Mouse (Mus musculus): Measurements from ENCODE around the gene Gm10518. TPM values are rescaled to one million over a fixed set of nuclear protein-coding genes. Genes with fewer than 3 reads are reported as not detected.

Gene Gm10518
- total RNA-seq, 2 experiments from 2014 or later, result not detected

DNA sequence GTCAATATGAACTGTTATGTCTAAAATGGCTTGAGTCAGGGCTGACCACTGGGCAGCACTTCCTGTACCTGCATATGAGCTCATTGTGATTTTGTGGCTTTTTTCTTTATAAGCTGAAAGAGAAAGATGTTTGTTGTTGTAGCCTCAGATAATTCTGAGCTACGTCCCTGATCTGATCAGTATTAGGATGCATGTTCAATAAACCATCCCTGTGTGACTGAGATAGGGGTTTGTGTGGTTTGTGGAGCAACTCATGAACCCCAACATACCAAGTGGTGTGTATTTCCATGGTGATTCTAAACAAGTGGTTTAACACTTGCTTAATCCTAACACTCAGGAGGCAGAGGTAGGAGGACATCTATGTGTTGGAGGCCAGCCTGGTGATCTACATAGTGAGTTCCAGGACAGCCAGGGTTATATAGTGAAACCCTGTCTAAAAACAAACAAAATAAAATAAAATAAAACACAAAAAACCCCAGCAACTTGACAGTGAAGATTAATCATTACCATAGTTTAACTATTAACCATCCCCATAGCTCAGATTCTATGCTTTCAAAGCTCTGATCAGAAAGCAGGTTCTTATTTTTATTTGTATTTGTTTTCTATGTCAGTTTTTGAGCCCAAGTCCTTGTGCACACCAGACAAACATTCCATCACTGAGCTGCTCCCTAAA, 32.7 kb downstream of the Gm10518 start:
- no peak for DNase-seq

DNA sequence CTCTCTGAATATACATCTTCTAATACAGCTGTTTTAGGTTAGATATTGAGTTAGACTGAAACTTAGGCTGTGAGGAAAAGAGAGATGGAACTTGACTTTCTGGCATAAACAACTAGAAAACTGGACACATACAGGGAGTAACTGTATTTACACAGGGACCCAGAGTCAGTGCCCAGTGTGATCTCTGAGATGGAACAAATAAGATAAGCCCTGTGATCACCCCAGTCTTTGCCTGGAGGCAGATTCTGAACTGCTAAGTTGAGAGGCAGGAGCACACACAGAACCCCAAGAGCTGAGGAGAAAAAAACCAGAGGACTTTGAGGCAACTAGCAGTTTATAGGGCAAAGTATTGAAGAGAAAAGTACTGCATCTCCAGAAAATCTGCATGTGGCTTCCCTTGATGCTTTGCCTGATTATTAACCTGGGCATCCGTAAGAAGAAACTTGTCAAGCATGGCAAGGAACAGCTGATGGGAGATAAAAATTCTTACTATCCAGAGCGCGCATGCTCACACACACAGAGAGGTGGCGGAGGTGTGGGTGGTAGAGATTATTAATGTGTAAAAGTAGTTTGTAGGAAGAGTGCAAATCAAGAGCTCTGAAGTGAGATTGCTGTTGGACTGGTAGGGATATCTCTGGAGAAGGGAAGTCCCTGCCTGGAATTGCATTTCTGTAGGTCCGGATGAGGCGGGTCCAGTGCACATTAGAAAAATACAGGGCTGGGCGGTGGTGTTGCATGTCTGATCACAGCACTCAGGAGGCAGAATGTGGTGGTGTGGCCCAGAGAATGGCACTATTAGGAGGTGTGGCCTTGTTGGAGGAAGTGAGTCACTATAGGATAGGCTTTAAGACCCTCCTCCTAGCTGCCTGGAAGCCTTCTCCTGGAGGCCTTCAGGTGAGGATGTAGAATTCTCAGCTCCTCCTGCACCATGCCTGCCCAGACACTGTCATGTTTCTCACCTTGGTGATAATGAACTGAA, 33.5 kb downstream of the Gm10518 start:
- DNase-seq, result no peak

DNA sequence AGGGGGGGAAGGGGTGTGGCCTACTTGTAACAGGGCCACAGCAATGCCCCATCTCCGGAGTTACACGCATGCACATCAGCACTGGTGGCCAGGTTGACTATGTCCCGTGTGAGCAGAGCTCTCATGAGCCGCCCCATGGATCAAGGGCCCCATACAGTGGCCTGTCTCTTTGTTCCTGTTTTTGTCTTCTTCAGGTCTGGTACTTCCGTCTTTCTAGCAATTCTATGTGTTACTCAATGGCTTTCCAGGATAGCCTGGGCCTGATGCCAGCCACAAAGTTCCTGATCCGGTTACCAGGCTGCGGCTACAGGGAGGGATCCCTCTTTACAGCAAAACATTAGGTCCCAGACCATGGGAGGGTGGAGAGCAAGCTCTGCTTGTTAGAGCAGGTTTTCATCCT, 39.4 kb downstream of the Gm10518 start:
- peak; percentile 36 for DNase-seq

DNA sequence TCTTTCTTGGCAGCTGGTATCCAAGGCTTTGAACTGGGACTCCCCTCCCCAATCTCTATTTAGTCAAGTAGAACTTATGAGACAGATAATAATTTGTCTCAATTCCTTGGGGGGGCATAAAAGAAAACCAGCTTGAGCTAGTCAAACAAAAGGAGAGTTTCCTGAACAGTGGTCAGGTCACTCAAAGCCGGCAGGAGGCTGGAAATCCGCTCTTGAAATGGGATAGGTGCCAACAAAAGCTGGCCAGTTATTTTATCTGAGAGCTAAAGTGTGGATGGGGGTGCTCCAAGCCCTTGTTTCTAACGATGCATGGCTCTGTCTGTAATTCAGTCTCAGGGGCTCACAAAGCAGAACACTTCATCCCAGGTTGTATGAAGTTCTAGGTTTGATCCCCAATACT, 40.8 kb downstream of the Gm10518 start:
- DNase-seq, result peak; percentile 26

DNA sequence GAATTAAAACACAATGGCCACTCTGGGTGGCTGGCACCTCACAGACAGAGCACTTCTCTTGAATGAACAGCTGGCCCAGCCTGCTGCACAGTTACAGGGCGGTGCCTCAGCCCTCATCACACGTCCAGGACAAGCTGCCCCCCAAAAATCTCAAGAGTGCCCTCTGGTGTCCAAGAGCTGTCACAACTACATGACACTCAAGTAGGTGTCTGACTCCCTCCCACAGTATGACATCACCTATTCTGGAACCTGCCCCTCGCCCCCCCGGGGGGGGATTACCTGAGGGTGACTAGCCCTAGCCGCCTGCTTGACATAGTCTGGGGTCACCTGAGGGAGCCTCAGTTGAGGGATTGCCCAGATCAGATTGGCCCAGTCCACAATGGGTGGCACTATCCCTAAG, 41.7 kb downstream of the Gm10518 start:
- peak; percentile 83 for DNase-seq

DNA sequence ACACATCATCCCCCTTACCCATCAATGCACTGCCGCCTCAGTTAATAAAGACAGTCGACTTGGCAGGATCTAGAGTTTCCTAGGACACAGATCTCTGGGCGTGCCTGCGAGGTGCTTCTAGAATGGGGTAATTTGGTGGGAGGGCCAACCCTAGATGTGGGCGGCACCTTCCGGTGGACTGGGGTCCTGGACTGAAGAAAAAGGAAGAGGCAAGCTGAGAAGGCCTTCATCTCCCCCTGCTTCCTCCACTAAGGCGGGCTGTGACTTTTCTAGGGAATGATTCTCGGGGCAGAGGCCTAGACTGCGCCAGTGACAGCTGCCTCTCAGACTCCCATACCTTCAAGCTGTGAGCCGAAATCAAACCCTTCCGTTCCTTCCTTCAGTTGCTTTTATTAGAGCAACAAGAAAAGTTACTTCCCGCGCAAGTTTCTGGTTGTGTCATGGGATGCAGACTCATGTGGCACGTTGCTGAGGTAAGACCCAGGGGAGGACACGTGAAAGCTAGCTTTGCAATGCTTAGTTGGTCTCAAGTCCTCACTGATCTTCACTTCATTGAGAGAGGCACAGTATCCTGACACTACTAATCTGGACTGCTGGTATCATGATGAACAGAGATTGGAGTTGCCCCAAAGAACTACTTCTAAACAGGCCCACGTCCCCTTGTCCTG, 42.8 kb downstream of the Gm10518 start:
- DNase-seq, result no peak

DNA sequence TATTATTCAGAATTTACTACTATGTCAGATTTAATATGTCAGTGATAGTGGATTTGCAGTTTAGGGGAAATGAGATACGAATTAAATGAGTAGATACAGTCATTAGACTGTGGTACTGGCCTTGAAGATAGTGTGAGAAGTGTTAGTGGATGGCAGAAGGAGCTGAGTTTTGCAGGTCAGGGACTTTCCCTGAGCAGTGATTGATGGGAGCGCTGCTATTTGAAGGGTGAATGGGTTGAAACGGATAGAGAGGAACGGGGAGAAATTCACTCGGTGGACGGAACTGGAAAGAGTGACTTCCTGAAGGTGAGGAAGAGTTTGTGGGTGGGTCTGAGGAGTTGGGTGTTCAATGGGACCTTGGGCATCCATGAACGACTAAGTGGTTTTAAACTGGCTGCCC, 44.0 kb downstream of the Gm10518 start:
- DNase-seq, result no peak

DNA sequence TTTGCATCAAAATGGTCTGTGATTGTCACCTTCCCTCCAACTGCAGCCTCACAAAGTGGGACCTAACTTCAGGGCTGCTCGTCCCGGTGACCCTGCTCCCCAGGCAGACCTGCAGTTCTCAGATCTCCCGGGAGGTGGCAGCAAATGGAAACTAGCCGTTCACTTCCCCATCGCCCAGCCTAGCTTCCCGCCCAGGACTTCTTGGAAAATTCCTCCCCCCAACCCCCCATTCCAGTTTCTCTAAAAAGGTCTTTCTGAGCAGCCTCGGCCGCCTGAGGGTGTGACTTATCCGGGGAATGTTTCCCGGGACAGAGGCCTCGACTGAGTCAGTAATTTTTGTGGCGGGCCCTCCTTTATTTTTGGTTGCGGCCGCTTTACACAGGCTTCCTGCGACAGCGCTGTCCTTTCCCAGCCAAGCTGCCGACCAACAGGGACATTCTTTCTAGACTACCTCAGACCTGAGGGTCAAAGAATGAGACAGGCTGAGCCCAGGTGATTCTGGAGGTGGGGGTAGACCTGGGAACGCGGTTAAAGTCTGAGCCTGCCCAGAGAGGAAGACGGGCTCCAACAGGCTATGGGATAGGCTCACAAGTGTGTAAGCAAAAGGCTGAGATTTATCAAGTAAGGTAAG, 44.7 kb downstream of the Gm10518 start:
- DNase-seq, result peak; percentile 96

DNA sequence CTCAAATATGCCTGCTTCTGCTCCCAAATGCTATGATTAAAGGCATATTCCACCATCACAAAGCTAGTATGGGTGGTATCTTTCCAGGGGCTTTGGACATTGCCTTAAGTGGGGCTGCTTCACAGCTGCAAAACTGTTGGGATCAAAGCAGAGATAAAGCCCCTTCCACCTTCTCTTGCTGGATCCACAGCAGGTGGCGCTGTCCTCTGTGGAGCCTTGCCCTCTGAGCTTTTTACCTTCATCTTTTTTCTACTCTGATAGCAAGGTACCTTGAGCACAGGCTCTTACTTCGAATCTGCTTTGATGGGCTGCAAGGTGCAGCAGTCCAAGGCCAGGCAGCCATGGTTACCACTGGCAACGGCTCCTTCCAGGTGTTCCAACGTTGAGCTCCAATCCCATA, 50.2 kb downstream of the Gm10518 start:
- peak; percentile 23 for DNase-seq

Other genes starting within 250 kb of the Gm10518 start
- gene Sccpdh, start 135.2 kb upstream of the Gm10518 start, total RNA-seq (2021), result 10 to 100 TPM; 65.1 to 70.9 TPM
- gene Kif28, start 58.1 kb upstream of the Gm10518 start, total RNA-seq (2021), result under 1 TPM; 0.12 to 0.14 TPM
- 10 to 100 TPM; 27.9 to 32.6 TPM for gene Ahctf1, start 304 bp downstream of the Gm10518 start, total RNA-seq (2021)
- gene Cdc42bpa, start 157.1 kb downstream of the Gm10518 start, total RNA-seq (2021), result 10 to 100 TPM; 67.1 to 70.3 TPM

Measured in heart, postnatal 4 days (tissue).